Mouse (Mus musculus): ENCODE measurements around the gene Gm11492. TPM values are rescaled to one million over a fixed set of nuclear protein-coding genes. Genes with fewer than 3 reads are reported as not detected.

Gene Gm11492
- polyA plus RNA-seq, 1 experiment from 2014 or later, result not detected

- no peaks in the 10 kb centered on the region for H3K9me3 ChIP-seq (ENCODE audit: control insufficient read depth, low read length)
- H3K4me2 ChIP-seq (replicated peaks; ENCODE audit: low read depth, low read length), result no peak overlapping the region
- no peak overlapping the region for H3K27ac ChIP-seq (ENCODE audit: low read depth, low read length)
- H3K9ac ChIP-seq (ENCODE audit: low read depth, low read length), result no peak overlapping the region
- H3K36me3 ChIP-seq (ENCODE audit: control insufficient read depth, insufficient read depth, low read length), result no peaks in the 10 kb centered on the region
- no peak overlapping the region for H3K4me3 ChIP-seq (ENCODE audit: low read depth, low read length)
- 82% methylated on average over 7 of the region's 7 CpGs for WGBS
- no peak for DNase-seq (ENCODE audit: low spot score)
- H3K4me1 ChIP-seq (replicated peaks; ENCODE audit: control insufficient read depth, insufficient read depth, low read length), result peaks cover 5% of the 10 kb centered on the region; the same call in 1 of the 2 replicates
- ATAC-seq (ENCODE audit: low FRiP score), result no peak
- H3K27me3 ChIP-seq (ENCODE audit: control insufficient read depth, insufficient read depth, low read length), result peaks cover 2% of the 10 kb centered on the region; the same call in 1 of the 2 replicates
Observed at GRCm38 (mm10) chr11:87573751-87574150, 7.3 kb downstream of the Gm11492 start.

DNA sequence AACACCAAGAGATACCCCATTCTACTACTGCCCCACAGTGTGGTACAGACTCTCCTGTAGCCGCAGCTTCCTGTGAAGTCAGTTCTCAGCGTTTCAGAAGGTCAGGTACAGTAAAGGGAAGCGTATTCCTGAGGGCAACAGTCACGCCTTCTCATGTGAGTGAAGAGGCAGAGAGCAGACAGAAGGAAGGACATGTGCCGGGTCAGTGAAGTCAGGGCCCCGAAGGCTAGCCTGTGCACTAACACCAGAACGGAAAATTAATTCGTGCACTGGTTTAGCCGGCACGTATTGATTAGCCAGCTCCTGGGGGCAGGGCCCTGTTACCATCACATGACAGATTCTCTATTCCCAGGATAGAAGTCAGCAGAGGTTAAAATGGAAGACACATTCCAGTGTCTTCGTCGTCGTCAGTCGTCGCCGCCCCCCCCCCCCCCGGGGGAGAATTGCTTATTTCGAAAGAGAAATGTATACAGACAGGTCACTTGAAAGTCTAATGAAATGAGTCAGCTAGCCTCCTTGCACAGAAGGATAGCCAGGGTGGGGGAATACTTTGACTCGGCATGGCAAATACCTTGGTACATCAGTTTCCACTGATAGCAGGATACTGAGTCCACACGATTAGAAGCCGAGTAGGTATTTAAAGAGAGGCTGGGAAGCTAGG is 8.2 kb downstream of the Gm11492 start:
- 65% methylated on average over 21 of the region's 21 CpGs for WGBS

DNA sequence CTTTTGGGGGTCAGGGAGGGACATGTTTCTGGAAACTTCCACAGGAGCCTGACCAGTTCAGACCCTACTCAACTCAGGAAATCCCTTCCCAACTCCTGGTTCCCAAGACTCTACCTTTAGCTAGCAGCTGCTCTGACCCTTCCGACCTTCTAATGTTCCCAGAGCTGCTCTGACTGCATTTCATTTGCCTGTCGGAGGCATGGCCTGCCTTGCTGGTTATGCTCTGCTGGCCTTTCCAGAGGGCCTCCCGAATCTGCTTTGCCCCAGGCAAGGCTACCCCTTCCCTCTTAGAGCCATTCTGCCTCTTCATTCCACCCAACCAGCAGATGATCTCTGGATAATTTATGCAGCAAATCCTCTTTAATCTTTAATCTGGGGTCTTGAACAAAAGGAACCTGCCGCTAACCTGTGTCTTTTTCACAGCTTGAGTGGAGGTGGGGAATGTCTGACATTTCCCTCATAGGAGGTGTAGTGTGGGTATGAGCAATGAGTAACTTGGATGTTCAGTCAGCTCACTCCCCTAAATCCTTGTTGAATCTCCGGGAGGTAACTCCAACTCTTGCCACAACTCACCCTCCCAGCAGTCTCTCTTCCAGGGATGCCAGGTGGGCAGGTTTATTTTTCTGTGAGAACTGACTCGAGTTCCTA is 11.3 kb downstream of the Gm11492 start:
- no peak for DNase-seq (ENCODE audit: low spot score)
- Histone ChIP-seq H3K4me2 (replicated peaks; ENCODE audit: low read depth, low read length) (peak overlapping the region; percentile 96), H3K9me3 (ENCODE audit: control insufficient read depth, low read length) (no peaks in the 10 kb centered on the region), H3K27ac (ENCODE audit: low read depth, low read length) (no peak overlapping the region), H3K4me1 (replicated peaks; ENCODE audit: control insufficient read depth, insufficient read depth, low read length) (peaks cover 8% of the 10 kb centered on the region; the same call in 1 of the 2 replicates), H3K4me3 (ENCODE audit: low read depth, low read length) (peak overlapping the region; percentile 60), H3K36me3 (ENCODE audit: control insufficient read depth, insufficient read depth, low read length) (no peaks in the 10 kb centered on the region), H3K27me3 (ENCODE audit: control insufficient read depth, insufficient read depth, low read length) (peaks cover 2% of the 10 kb centered on the region; the same call in 1 of the 2 replicates), H3K9ac (ENCODE audit: low read depth, low read length) (peak overlapping the region; percentile 72)
- no peak for ATAC-seq (ENCODE audit: low FRiP score)
- 20% methylated on average over 6 of the region's 6 CpGs for WGBS

More for the DNA sequence above, 8.2 kb downstream of the Gm11492 start:
- peaks cover 2% of the 10 kb centered on the region; the same call in 1 of the 2 replicates for H3K27me3 ChIP-seq (ENCODE audit: control insufficient read depth, insufficient read depth, low read length)
- H3K9me3 ChIP-seq (ENCODE audit: control insufficient read depth, low read length), result no peaks in the 10 kb centered on the region
- peaks cover 8% of the 10 kb centered on the region; the same call in 1 of the 2 replicates for H3K4me1 ChIP-seq (replicated peaks; ENCODE audit: control insufficient read depth, insufficient read depth, low read length)
- no peak overlapping the region for H3K9ac ChIP-seq (ENCODE audit: low read depth, low read length)
- ATAC-seq (ENCODE audit: low FRiP score) (no peak), DNase-seq (ENCODE audit: low spot score) (peak; percentile 24)
- H3K4me2 ChIP-seq (replicated peaks; ENCODE audit: low read depth, low read length), result no peak overlapping the region
- H3K4me3 ChIP-seq (ENCODE audit: low read depth, low read length), result no peak overlapping the region
- no peaks in the 10 kb centered on the region for H3K36me3 ChIP-seq (ENCODE audit: control insufficient read depth, insufficient read depth, low read length)
- no peak overlapping the region for H3K27ac ChIP-seq (ENCODE audit: low read depth, low read length)

DNA sequence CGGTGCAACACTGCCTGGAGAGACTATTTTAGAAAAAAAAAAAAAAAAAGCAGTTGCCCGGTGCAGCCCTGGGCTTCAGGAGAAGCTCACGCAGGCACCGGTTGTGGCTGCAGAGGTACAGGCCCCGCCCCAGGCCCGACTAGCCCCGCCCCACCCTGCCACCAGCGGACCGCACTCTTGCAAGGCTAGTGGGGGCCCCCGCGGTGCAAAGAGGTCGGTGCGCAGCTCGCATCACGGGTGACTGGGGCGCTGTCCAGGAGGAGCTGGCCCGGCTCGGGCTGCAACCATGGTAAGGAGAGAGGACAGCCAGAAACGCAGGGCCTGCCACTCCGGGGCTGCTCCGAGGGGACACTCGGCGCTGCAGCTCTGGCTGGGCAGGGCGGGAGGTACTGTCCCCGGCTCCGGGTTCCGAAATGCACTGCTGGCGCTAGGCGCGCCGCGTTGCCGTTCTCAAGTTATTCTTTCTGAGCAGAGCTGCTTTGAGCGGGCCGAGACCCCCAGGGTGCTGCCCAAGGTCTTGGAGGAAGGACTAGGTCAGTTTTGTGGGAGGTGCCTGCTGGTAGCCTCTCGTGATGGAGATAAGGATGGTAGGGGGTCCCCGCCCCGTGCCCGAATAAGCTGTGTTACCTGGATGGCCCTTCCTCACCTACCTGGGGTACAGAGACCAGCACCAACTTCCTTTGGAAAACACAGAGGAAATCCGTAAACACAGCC is 12.0 kb downstream of the Gm11492 start:
- Histone ChIP-seq H3K9ac (ENCODE audit: low read depth, low read length) (peak overlapping the region; percentile 72), H3K27ac (ENCODE audit: low read depth, low read length) (no peak overlapping the region), H3K36me3 (ENCODE audit: control insufficient read depth, insufficient read depth, low read length) (no peaks in the 10 kb centered on the region), H3K4me2 (replicated peaks; ENCODE audit: low read depth, low read length) (peak overlapping the region; percentile 96), H3K4me3 (ENCODE audit: low read depth, low read length) (peak overlapping the region; percentile 60), H3K9me3 (ENCODE audit: control insufficient read depth, low read length) (no peaks in the 10 kb centered on the region), H3K4me1 (replicated peaks; ENCODE audit: control insufficient read depth, insufficient read depth, low read length) (peaks cover 8% of the 10 kb centered on the region; the same call in 1 of the 2 replicates), H3K27me3 (ENCODE audit: control insufficient read depth, insufficient read depth, low read length) (peaks cover 2% of the 10 kb centered on the region; the same call in 1 of the 2 replicates)
- ATAC-seq (ENCODE audit: low FRiP score), result peak; percentile 78
- WGBS, result under 1% methylated on average over 40 of the region's 40 CpGs
- peak; percentile 71 for DNase-seq (ENCODE audit: low spot score)

GRCm38 (mm10) chr11:87578963-87579601 is 12.6 kb downstream of the Gm11492 start:
- ATAC-seq (ENCODE audit: low FRiP score), result peak; percentile 61
- peaks cover 2% of the 10 kb centered on the region; the same call in 1 of the 2 replicates for H3K27me3 ChIP-seq (ENCODE audit: control insufficient read depth, insufficient read depth, low read length)
- H3K4me3 ChIP-seq (ENCODE audit: low read depth, low read length), result peak overlapping the region; percentile 60
- H3K9me3 ChIP-seq (ENCODE audit: control insufficient read depth, low read length), result no peaks in the 10 kb centered on the region
- DNase-seq (ENCODE audit: low spot score), result no peak
- no peak overlapping the region for H3K27ac ChIP-seq (ENCODE audit: low read depth, low read length)
- peaks cover 8% of the 10 kb centered on the region; the same call in 1 of the 2 replicates for H3K4me1 ChIP-seq (replicated peaks; ENCODE audit: control insufficient read depth, insufficient read depth, low read length)
- H3K4me2 ChIP-seq (replicated peaks; ENCODE audit: low read depth, low read length), result peak overlapping the region; percentile 96
- no peaks in the 10 kb centered on the region for H3K36me3 ChIP-seq (ENCODE audit: control insufficient read depth, insufficient read depth, low read length)
- 15% methylated on average over 10 of the region's 10 CpGs for WGBS
- peak overlapping the region; percentile 72 for H3K9ac ChIP-seq (ENCODE audit: low read depth, low read length)

DNA sequence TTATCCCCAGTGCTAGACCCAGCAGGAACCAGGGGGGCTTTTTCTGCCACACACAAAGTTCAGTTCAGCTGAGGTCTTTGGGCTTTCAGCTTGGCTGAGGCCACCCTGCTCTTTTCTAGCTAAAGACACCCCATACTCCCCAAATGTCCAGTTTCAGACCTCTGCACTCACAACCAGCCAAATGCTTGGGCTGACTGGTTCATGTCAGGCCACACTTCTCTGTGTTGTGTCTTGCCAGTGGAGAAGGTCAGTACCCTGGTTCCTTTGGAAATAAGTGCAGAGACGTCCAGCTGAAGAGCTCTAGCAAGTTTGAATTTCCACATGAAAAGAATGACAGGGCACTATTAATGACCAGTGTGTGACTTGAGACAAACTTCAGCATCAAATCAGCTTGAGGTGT is 13.3 kb downstream of the Gm11492 start:
- H3K4me1 ChIP-seq (replicated peaks; ENCODE audit: control insufficient read depth, insufficient read depth, low read length), result peaks cover 8% of the 10 kb centered on the region; the same call in 1 of the 2 replicates
- H3K36me3 ChIP-seq (ENCODE audit: control insufficient read depth, insufficient read depth, low read length), result no peaks in the 10 kb centered on the region
- no peak for DNase-seq (ENCODE audit: low spot score)
- H3K4me3 ChIP-seq (ENCODE audit: low read depth, low read length), result no peak overlapping the region
- no peak overlapping the region for H3K9ac ChIP-seq (ENCODE audit: low read depth, low read length)
- H3K4me2 ChIP-seq (replicated peaks; ENCODE audit: low read depth, low read length), result no peak overlapping the region
- H3K9me3 ChIP-seq (ENCODE audit: control insufficient read depth, low read length), result no peaks in the 10 kb centered on the region
- 41% methylated on average over 1 of the region's 1 CpGs for WGBS
- ATAC-seq (ENCODE audit: low FRiP score), result no peak
- H3K27me3 ChIP-seq (ENCODE audit: control insufficient read depth, insufficient read depth, low read length), result peaks cover 2% of the 10 kb centered on the region; the same call in 1 of the 2 replicates
- no peak overlapping the region for H3K27ac ChIP-seq (ENCODE audit: low read depth, low read length)

DNA sequence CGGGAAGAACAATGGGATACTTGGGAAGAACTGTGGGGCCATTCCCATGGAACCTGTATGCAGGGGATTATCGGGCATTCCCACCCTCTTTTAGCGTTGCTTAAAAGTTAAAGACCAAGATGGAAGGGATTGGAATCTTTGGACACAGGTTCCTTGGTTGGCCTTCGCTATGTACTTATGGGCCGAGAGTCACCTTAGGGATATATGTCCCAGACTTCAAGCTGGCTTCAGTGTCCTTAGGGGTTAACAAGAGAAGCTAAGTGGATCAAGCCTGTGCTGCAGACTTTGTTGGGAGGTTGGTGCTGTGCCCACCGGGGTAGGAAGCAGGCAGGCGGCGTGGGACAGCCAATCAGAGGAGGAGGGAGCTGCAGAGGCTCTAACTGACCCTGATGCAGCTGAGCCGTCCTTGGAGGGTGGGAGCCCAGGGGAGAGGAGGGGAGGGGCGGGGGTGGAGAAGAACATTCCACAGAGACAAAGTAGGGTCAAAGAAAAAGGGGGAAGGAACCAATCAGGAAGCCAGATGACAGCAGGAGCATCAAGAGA is 14.2 kb downstream of the Gm11492 start:
- 49% methylated on average over 10 of the region's 10 CpGs for WGBS
- H3K9me3 ChIP-seq (ENCODE audit: control insufficient read depth, low read length), result no peaks in the 10 kb centered on the region
- peaks cover 2% of the 10 kb centered on the region; the same call in 1 of the 2 replicates for H3K27me3 ChIP-seq (ENCODE audit: control insufficient read depth, insufficient read depth, low read length)
- no peak overlapping the region for H3K27ac ChIP-seq (ENCODE audit: low read depth, low read length)
- H3K4me2 ChIP-seq (replicated peaks; ENCODE audit: low read depth, low read length), result no peak overlapping the region
- H3K4me3 ChIP-seq (ENCODE audit: low read depth, low read length), result no peak overlapping the region
- no peak overlapping the region for H3K9ac ChIP-seq (ENCODE audit: low read depth, low read length)
- peaks cover 8% of the 10 kb centered on the region; the same call in 1 of the 2 replicates for H3K4me1 ChIP-seq (replicated peaks; ENCODE audit: control insufficient read depth, insufficient read depth, low read length)
- DNase-seq (ENCODE audit: low spot score) (no peak), ATAC-seq (ENCODE audit: low FRiP score) (no peak)
- no peaks in the 10 kb centered on the region for H3K36me3 ChIP-seq (ENCODE audit: control insufficient read depth, insufficient read depth, low read length)

Measured in hindbrain, embryonic 11.5 days (tissue).